Mouse (Mus musculus): Measurements from ENCODE around the gene Snapc4.

Snapc4 gene

GRCm38 (mm10) chr2:26372396-26372795 is 8.1 kb downstream of the Snapc4 start:
- DNase-seq (ENCODE audit: low spot score): no peak

GRCm38 (mm10) chr2:26368572-26368971 is 11.9 kb downstream of the Snapc4 start:
- DNase-seq (ENCODE audit: low spot score): no peak

- DNase-seq (ENCODE audit: low spot score): no peak
Measured at GRCm38 (mm10) chr2:26367911-26368310, 12.5 kb downstream of the Snapc4 start.

- peak; percentile 67 for DNase-seq (ENCODE audit: low spot score)
Measured at GRCm38 (mm10) chr2:26364738-26365465, 15.6 kb downstream of the Snapc4 start.

GRCm38 (mm10) chr2:26363481-26363880 is 17.0 kb downstream of the Snapc4 start:
- DNase-seq (ENCODE audit: low spot score): no peak

GRCm38 (mm10) chr2:26362991-26363390 is 17.5 kb downstream of the Snapc4 start:
- no peak for DNase-seq (ENCODE audit: low spot score)

- DNase-seq (ENCODE audit: low spot score): no peak
Measured at GRCm38 (mm10) chr2:26360772-26361171, 19.7 kb downstream of the Snapc4 start, which contains the start of gene Card9. Gene Card9 (minus strand): TSS chr2:26360918.

GRCm38 (mm10) chr2:26359983-26360382 is 20.5 kb downstream of the Snapc4 start:
- no peak for DNase-seq (ENCODE audit: low spot score)

GRCm38 (mm10) chr2:26358667-26359320 is 21.7 kb downstream of the Snapc4 start:
- DNase-seq (ENCODE audit: low spot score): no peak

- DNase-seq (ENCODE audit: low spot score): no peak
Measured at GRCm38 (mm10) chr2:26357484-26357883, 23.0 kb downstream of the Snapc4 start.

- no peak for DNase-seq (ENCODE audit: low spot score)
Measured at GRCm38 (mm10) chr2:26356678-26357077, 23.8 kb downstream of the Snapc4 start.

GRCm38 (mm10) chr2:26356231-26356630 is 24.2 kb downstream of the Snapc4 start:
- DNase-seq (ENCODE audit: low spot score): no peak

GRCm38 (mm10) chr2:26354401-26354800 is 26.1 kb downstream of the Snapc4 start:
- DNase-seq (ENCODE audit: low spot score): no peak

GRCm38 (mm10) chr2:26353066-26353980 is 27.1 kb downstream of the Snapc4 start:
- DNase-seq (ENCODE audit: low spot score): no peak

GRCm38 (mm10) chr2:26352291-26352910 is 28.1 kb downstream of the Snapc4 start:
- peak; percentile 69 for DNase-seq (ENCODE audit: low spot score)

GRCm38 (mm10) chr2:26351358-26352290 is 28.8 kb downstream of the Snapc4 start, which contains the start of gene Dnlz:
Gene Dnlz (minus strand): TSS chr2:26352110.
- DNase-seq (ENCODE audit: low spot score): peak; percentile 90

GRCm38 (mm10) chr2:26348241-26348640 is 32.2 kb downstream of the Snapc4 start:
- no peak for DNase-seq (ENCODE audit: low spot score)

- DNase-seq (ENCODE audit: low spot score): no peak
Measured at GRCm38 (mm10) chr2:26342609-26343490, 37.6 kb downstream of the Snapc4 start.

- peak; percentile 60 for DNase-seq (ENCODE audit: low spot score)
Measured at GRCm38 (mm10) chr2:26342044-26342443, 38.4 kb downstream of the Snapc4 start.

- DNase-seq (ENCODE audit: low spot score): no peak
Measured at GRCm38 (mm10) chr2:26341510-26341981, 38.9 kb downstream of the Snapc4 start.

Data from testis, postnatal 14 days (tissue).